Mouse (Mus musculus) c-Kit-negative CD71-positive TER-119-positive erythroid progenitor cells, embryonic 14.5 days (primary cell): ENCODE measurements around the gene Iffo2.
"Not testable (repeated sequence)": the region's sequence is repeated elsewhere in the genome, so short reads cannot be mapped to it uniquely, and the experiment has no call there.

Experiments used
- DNase-seq: peaks from one replicate; pipeline ENCODE4 v3.0.0-alpha.2; 2013; ENCODE audit warnings: low read depth, low spot score

Gene Iffo2

DNA sequence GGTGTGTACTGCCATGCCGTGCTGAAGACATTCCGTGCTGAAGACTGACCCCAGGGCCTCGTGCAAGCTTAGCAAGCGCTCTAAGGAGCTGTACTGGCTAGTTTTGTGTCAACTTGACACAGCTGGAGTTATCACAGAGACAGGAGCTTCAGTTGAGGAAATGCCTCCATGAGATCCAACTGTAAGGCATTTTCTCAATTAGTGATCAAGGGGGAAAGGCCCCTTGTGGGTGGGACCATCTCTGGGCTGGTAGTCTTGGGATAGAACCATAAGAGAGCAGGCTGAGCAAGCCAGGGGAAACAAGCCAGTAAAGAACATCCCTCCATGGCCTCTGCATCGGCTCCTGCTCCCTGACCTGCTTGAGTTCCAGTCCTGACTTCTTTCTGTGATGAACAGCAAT is at the start of gene Iffo2:
Gene Iffo2, plus strand, starts transcription at position 301 of the 400 bp plus-strand sequence.
- DNase-seq = not testable (repeated sequence)

DNA sequence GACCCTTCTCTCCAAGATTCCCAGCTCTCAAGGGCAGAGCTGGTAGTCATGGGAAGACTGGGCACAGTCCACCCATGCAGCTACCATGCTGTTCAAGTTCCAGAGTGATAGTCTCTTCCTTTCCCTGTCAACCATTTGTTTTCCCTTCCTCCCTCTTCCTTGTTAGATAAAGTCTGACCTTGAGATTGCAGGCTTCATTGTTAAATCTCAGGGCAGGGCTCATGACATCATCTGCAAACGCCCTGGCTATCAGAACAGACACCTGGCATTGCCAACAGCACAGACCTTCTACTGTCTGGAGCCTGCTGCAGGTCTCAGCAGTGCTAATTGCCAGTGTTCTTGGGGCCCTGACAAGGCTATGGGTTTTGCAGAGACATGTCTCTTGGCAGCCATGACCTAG is 48.9 kb upstream of the Iffo2 start:
- no peak for DNase-seq

DNA sequence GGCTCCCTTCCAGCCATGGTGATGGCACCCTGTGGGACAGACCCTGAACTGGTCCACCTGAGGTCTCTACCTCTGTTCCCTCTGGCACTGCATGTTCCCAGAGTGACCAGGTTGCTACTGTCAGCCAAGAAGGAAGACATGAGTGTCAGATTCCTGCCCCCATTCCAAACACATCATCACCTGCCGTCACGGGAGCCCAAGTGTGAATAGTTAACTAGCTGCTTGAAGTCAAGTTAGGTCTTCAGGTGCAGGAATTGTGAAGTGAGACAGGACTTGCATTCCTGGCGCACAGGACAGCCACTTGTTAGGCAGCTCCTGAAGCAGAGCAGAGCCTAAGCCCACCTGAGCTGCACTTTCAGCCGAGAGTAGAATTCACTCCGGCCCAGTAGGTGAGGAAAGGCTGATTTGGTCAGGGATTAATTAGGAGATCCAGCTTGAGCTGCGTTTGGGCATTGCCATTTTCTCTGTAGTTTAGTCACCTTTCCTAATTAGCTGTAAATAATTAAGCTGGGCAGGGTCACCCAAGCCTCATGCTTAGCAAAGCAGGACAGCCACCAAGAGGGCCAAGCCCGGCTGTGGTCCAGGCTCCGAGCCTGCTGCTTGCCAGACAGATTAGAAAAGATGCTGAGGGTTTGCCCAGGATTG is 46.8 kb upstream of the Iffo2 start:
- DNase-seq = no peak

DNA sequence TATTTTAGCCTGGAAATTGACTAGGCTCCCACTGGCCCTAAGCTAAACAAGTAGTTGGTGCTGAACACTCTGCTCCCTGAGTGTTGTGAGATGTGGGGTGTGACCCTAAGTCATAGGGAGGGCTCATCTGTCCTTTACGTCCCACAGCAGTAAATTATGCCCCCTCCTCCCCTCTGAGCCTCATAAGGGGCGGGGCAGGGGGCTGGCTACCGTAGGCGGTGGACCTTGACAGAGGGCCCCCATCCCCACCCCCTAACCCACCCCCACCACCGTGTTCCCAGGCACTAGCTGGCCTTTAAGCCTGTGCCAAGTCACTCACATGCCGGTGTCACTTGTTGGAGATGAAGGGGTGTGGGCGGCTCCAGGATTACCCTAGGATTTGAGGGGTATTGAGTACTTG is 45.9 kb upstream of the Iffo2 start:
- no peak for DNase-seq

DNA sequence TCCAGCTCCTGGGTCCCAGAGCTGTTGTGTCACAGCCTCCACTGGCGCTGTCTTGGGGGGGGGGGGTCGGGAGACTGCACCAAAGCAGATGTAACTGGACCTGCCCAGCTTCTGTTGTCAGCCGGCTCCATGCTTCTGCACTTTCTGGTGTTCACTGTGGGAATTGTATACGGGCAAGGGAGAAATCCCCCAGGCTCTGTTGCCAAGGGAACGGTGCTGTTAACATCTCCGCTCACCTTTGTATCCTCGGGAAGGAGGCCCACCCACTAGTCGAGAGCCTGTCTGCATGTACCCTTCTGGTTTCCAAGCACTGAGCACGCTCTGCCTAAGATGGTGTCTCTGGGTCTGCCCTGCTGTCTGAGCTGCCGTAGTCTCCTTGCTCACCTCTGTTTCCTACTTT is 43.3 kb upstream of the Iffo2 start:
- no peak for DNase-seq

DNA sequence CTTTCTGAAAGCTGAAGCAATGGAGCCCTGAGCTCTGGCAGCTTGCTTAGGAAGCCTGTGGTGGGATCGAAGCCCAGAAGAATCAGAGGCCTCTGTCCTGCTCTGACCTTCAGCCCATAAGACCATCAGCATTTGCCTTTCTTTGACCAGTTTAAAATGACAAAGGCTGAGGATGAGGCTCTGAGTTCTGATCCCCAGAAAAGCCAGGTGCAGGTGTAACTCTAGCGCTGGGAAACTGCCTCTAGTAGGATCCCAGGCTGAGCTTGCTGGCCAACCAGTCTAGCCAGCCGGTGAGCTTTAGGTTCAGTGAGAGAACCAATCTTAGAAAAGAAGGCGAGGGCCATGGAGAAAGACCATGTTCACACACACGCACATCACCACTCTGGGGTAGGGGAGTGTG is 42.0 kb upstream of the Iffo2 start:
- DNase-seq = no peak

DNA sequence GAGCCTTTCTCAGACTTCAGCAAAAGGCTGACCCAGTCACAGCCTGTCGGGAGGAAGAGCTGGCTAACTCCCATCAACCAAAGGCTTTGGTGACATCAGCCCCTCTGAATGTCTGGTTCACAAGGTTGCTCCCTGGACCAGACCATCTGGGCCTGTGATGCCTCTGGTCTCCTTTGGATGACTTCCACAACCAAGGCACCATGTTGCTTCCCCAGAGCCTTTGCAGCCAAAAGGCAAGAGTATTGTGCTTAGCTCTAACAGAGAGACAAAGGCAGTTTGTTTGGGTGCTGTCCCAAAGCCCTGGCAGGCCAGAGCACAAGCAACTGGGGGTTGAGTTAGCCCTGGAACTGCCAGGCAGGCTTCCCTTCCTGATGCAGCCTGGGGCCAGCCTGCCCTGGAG is 40.4 kb upstream of the Iffo2 start:
- DNase-seq = no peak

DNA sequence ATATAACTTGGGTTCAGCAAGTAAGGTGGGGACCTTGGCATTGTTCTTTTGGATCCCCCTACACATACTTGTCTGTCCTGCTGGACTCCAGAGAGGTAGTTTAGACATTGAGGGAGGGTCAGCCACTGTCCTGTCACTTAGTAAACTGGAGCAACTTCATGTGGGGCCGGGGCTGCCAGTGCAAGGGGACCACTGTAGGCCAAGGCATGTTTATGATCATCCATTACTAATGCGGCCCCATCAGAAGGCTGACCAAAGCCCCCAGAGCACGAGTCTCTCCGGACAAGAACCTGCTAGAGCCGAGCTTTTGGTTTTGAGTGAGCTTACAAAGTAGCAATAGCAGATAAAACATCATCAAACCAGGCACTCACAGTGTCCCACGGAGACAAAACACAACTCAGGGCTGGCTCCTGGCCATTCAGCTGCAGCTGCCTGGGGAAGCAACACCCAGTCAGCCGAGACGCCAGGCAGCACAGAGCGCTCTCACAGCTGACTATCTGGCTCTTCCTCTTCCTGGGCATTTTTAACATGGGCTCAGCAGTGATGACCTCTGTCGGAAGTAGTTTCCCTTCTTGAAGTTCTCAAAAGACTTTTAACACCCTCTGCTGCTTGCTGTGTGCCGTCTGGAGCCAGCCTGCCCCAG is 39.8 kb upstream of the Iffo2 start:
- DNase-seq = no peak

DNA sequence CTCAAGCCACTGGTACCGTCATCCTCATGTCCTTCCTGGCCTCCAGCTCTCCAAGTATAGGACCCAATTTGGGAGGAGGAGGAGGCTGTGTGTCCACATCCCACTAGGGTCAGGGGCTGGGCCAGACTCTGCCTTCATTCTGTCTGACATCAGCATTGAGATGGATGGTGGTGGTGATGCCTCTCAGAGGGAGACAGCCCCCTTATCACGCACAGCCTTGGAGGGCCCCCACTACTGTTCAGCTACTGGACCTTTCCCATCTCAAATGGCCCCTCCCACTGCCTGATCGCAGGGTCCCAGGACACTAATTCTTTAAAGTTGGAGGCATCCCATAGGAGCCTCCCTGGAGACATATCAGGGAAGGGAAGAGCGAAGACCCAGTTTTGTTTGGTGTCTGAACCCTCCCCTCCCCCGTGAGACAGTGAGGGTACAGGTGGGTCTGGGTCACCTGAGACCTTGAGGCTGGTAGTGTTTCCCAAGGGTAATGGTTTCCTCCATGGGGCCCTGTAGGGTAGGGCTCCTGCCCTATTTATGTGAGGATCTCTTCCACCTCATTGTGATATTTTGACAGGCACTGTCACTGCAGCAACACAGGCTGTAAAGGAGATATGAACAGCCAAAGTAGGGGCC is 38.7 kb upstream of the Iffo2 start:
- DNase-seq = no peak

DNA sequence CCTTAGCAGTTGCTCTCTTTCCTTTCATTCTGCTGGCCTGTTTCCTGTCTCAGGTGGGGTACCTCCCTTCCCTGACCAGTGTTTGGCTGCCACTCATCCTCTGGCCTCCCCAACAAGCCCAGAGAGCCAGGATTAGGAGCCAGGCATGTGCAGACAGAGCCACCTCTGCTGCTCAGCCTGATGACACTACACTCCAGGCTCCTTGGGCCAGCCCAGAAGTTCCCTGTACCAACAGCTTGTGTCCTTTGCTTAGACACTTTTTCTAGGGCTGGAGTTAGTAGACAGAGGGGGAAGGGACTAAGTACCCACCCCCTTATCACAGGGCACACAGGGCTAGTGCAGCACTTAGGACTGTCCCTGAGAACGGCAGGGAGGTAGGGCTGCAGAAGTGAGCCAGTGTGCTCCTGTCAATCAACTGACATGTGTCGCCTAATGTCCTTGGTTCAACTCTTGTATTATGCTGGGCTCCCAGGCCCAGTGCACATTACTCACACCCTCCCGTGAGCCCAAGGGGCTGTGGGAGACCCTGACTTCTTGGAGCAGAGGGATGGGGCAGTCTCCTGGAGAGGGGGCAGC is 38.0 kb upstream of the Iffo2 start:
- no peak for DNase-seq

DNA sequence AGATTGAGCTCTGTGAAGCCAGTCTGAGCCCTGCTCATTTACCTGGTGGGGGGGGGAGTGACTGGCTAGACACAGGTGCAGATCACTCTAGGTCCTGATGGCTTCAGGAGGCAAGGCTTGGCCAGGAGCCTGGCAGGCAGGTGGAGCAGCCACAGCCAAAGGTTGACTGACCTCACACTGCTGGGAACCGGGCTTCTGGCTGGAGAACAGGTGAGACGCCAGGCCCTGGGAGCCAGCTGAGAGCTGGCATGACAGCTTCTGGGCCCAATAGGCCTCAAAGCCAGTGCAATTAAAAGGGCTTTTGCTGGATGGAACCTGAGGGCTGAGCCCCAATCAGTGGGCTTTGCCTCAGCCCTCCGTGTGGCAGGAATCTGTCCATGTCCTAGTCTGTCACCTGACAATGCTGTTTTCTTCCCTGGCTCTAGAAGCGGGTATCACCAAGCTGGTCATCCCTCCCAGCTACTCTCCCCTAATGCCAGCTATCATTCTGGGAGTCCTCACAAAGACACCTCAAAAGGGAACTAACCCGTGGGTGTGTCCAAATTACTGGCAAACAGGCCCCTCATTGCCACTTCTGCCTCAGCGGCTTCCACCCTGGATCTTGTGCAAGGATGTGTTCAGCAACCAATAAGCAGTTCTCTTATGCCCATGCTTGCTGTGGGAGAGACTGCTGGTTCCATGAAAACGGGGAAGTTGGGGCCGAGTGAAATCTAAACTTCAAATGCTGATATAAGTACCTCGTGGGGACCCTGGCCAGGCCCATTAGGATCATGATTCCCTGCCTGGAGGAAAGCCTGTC is 36.9 kb upstream of the Iffo2 start:
- DNase-seq = no peak

DNA sequence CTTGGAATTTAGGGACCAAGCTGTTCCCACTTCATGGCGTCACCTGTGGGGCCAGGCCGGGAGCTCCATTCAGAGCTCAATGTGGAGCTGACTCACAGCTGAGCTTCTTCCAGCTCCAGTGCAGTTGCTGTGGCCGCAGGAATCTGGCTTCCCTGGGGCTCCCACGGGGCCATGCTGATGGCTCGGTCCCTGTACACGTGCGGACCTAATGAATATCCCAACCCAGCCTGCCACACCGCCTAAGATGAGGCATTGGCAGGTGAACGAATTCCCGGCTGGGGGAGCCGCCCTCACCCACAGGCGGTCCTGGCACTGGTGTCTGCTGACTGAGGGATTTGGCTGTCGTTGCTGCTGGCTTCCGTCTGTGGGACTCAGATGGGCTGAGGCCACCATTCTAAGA is 29.5 kb upstream of the Iffo2 start:
- no peak for DNase-seq

DNA sequence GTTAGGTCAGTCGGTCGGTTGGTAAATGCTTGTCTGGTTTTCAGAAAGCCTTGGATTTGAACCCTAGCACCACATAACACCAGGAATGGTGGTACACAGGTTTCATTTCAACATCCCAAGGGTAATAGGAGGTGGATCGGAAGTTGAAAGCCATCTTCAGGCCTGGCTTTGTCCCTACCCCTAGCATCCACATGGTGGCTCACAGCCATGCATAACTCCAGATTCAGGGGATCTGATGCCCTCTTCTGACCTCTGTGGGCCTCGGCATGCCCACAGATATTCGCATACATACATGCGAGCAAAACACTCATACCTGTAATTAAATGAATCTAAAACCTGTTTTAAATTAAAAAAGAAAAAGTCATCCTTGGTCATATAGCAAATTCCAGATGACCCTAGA is 28.6 kb upstream of the Iffo2 start:
- DNase-seq = no peak

DNA sequence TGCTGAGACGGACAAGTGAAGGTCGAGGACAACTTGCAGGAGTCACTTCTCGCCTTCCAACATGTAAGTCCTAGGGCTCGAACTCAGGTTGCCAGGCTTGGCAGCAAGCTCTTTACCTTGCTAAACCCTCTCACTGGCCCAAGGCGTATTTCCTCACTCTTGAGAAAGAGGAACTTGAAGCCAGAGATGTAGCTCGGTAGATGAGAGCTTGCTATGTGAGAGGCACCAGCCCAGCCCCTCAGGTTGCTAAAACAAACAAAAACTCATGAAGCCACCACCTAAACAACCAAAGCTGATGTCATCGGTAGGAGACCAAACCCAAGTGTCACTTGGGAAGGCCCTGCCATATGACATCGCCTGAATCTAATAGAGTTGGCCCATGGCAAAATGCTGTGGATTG is 26.4 kb upstream of the Iffo2 start:
- no peak for DNase-seq

DNA sequence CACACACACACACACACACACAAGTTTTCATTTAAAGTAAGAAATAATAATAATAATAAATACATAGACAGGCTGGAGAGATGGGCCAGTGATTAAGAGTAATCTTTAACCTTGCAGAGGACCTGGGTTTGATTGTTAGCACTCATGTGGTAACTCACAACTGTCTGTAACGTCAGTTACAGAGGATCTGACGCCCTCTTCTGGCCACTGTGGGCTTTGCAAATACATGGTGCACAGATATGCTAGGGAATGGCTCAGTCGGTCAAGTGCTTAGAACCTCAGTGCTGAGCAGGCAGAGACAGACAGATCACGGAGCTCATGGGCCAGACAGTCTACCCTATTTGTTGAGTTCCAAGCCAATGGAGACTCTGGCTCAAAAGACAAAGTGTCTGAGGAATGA is 24.6 kb upstream of the Iffo2 start:
- DNase-seq = no peak

DNA sequence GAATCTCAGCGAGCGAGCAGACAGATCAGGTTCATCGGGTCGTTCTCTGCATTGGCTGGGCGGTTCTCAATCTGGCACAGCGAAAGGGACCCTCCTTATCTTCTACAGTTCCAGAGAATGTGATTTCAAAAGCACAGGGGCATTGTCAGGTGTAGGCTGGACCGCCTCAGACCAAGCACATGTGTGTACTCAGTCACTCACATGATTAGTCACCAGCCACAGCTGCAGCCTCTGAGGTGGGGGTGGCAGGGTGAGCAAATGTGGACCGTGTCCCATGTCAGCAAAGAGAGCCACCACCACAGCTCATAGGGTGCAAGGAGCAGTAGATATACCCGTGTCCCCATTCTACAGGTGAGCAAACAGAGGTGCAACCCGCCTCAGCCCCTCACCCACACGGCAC is 23.6 kb upstream of the Iffo2 start:
- no peak for DNase-seq

DNA sequence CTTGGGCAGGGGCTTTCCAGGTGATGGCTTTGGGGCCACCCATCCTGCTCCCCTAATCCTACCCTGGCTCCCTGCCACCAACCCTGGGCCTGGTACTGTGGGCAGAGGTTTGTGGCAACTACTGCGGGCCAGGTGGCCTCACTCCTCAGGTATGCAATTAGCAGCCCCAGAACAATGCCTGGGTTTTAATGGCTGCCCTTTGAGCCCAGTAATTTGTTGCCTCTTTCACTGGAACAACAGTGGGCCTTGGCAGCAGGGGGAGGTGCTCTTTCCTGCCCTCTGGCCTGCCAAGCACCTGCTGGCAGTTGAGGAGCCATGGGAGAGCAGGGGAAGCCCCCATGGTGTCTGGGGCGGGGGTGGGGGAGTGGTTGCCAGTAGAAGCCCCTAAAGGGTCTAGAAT is 21.3 kb upstream of the Iffo2 start:
- no peak for DNase-seq

DNA sequence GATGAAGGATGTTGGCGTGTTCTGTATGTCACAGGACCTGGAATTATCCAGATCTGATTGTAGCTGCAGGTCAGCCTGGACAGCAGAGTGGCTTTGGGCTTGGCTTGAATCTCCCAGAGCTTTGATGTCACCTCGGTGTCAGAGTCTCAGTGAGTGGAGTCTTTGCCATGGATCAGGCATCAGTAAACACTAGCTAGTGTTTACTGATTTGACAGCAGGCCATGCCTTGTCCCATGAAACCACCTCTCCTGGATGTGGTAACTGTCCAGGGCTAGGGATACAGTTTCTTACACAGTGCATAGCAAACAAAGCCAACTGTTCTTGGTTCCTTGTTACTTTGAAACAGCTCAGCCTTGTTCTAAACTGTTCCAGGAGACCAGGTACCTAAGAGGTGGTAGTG is 18.8 kb upstream of the Iffo2 start:
- no peak for DNase-seq

DNA sequence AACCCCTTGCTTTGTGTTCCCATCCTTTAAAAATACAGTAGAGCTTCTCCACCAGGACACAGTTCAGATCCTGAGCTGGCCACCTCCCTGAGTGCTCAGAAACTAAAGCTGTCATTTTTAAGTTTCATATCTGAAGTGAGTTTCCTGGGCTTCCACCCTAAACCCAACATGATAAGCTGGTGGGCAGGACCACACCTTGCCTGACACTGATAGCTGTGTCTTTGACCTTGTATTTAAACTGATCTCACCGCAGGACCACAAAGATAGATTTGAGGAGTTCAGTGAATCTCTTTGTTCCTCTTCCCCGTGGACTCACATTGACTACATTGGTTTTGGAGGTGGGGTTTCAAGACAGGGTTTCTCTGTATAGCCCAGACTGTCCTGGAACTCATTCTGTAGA is 17.4 kb upstream of the Iffo2 start:
- no peak for DNase-seq

DNA sequence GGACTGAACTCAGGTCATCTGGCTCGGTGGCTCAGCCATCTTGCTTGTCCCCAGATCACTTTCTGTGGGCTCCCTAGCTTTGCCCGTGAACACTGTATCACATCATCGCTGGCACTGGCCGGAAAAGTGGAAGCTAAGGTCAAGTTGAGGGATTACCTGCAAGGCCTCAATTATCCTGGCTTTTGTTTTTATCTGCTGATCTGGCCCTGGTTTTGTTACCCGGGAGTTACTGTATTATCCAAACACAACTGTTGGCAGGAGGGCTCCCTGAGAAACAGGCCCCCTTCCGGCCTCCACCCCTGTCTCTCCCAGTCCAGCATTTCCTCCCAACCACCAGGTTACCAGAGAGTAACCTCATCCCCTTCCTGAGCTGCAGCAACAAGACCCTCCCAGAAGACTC is 11.1 kb upstream of the Iffo2 start:
- DNase-seq = no peak

DNA sequence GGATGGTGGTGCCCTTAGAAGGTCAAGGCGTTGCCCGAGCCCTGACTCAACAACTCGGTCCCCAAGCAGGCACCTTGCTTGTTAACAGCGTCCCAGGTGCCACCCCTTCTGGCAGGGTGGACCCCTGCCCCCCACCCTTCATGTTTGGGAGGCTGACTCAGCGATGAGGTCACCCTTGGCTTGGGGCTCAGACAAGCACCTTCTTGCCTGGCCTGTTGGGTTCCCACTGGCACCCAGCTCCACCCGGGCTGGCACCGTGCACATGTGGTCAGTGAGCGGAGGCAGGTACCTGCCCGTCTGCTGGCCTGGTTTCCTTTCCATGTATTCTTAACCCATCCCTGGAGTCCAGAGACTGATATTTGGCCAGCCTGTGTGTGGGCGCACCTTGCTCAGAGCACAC is 8.4 kb upstream of the Iffo2 start:
- no peak for DNase-seq

DNA sequence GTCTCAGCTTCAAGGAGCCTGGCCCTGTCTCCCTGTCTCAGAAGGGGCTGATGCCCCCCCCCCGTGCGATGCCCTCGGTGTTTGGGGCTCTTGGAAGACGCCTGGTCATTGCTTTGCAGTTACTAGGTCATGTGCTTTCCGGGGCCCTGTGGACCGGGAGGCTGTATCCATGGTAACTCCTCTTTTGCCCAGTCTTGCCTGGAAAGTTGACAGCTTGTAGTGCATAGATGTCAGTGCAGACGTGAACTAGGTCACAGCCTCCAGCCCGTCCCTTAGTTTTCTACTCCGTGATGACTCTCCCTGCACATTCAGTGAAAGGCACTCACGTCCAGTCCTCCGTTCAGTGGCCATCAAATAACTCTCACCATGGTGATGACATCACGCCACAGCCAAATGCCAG is 3.9 kb upstream of the Iffo2 start:
- no peak for DNase-seq
